Mouse (Mus musculus): Measurements from ENCODE around the gene Bahcc1. TPM values are rescaled to one million over a fixed set of nuclear protein-coding genes. Genes with fewer than 3 reads are reported as not detected.

Bahcc1 gene
- polyA plus RNA-seq, 1 experiment from 2014 or later, result 4.6 TPM

- H3K9me3 ChIP-seq (replicated peaks; ENCODE audit: control insufficient read depth, low read length), result no peaks in the 10 kb centered on the region
- no peaks in the 10 kb centered on the region for H3K36me3 ChIP-seq (ENCODE audit: control insufficient read depth, insufficient read depth)
- no peaks in the 10 kb centered on the region for H3K27me3 ChIP-seq (ENCODE audit: control insufficient read depth, insufficient read depth, low read length)
- H3K27ac ChIP-seq (ENCODE audit: low read length), result peak overlapping the region; percentile 87
- peaks cover 55% of the 10 kb centered on the region for H3K4me1 ChIP-seq (ENCODE audit: control insufficient read depth, insufficient read depth, low read length)
- peak overlapping the region; percentile 80 for H3K4me3 ChIP-seq (ENCODE audit: low read length)
- peak overlapping the region; percentile 99 for H3K9ac ChIP-seq (ENCODE audit: low read length)
- H3K4me2 ChIP-seq (ENCODE audit: low read depth, low read length), result peak overlapping the region; percentile 90
- WGBS, result 18% methylated on average over 8 of the region's 8 CpGs
- ATAC-seq (replicated peaks; ENCODE audit: extremely low read depth, insufficient read depth, low FRiP score), result peak; percentile 20; the same call in 1 of the 2 replicates
Observed at GRCm38 (mm10) chr11:120238751-120239359, 6.1 kb downstream of the Bahcc1 start.

GRCm38 (mm10) chr11:120239581-120239991 is 6.8 kb downstream of the Bahcc1 start:
- H3K4me1 ChIP-seq (ENCODE audit: control insufficient read depth, insufficient read depth, low read length), result peaks cover 55% of the 10 kb centered on the region
- 23% methylated on average over 11 of the region's 11 CpGs for WGBS
- no peaks in the 10 kb centered on the region for H3K9me3 ChIP-seq (replicated peaks; ENCODE audit: control insufficient read depth, low read length)
- no peaks in the 10 kb centered on the region for H3K27me3 ChIP-seq (ENCODE audit: control insufficient read depth, insufficient read depth, low read length)
- H3K4me2 ChIP-seq (ENCODE audit: low read depth, low read length), result peak overlapping the region; percentile 90
- H3K9ac ChIP-seq (ENCODE audit: low read length), result peak overlapping the region; percentile 99
- peak overlapping the region; percentile 87 for H3K27ac ChIP-seq (ENCODE audit: low read length)
- no peak for ATAC-seq (replicated peaks; ENCODE audit: extremely low read depth, insufficient read depth, low FRiP score)
- H3K4me3 ChIP-seq (ENCODE audit: low read length), result peak overlapping the region; percentile 25
- no peaks in the 10 kb centered on the region for H3K36me3 ChIP-seq (ENCODE audit: control insufficient read depth, insufficient read depth)

- Histone ChIP-seq H3K4me1 (ENCODE audit: control insufficient read depth, insufficient read depth, low read length) (peaks cover 55% of the 10 kb centered on the region), H3K4me2 (ENCODE audit: low read depth, low read length) (peak overlapping the region; percentile 90), H3K27me3 (ENCODE audit: control insufficient read depth, insufficient read depth, low read length) (no peaks in the 10 kb centered on the region), H3K36me3 (ENCODE audit: control insufficient read depth, insufficient read depth) (no peaks in the 10 kb centered on the region), H3K9me3 (replicated peaks; ENCODE audit: control insufficient read depth, low read length) (no peaks in the 10 kb centered on the region), H3K9ac (ENCODE audit: low read length) (peak overlapping the region; percentile 99), H3K27ac (ENCODE audit: low read length) (peak overlapping the region; percentile 87), H3K4me3 (ENCODE audit: low read length) (peak overlapping the region; percentile 25)
- ATAC-seq (replicated peaks; ENCODE audit: extremely low read depth, insufficient read depth, low FRiP score), result peak; percentile 57
- WGBS, result 5% methylated on average over 10 of the region's 10 CpGs
Observed at GRCm38 (mm10) chr11:120240206-120240605, 7.5 kb downstream of the Bahcc1 start.

GRCm38 (mm10) chr11:120240941-120241890 is 8.5 kb downstream of the Bahcc1 start:
- no peak for ATAC-seq (replicated peaks; ENCODE audit: extremely low read depth, insufficient read depth, low FRiP score)
- peak overlapping the region; percentile 87 for H3K27ac ChIP-seq (ENCODE audit: low read length)
- H3K36me3 ChIP-seq (ENCODE audit: control insufficient read depth, insufficient read depth), result no peaks in the 10 kb centered on the region
- H3K4me1 ChIP-seq (ENCODE audit: control insufficient read depth, insufficient read depth, low read length), result peaks cover 55% of the 10 kb centered on the region
- H3K4me2 ChIP-seq (ENCODE audit: low read depth, low read length), result peak overlapping the region; percentile 90
- no peaks in the 10 kb centered on the region for H3K9me3 ChIP-seq (replicated peaks; ENCODE audit: control insufficient read depth, low read length)
- H3K9ac ChIP-seq (ENCODE audit: low read length), result peak overlapping the region; percentile 60
- WGBS, result 12% methylated on average over 29 of the region's 29 CpGs
- H3K4me3 ChIP-seq (ENCODE audit: low read length), result peak overlapping the region; percentile 18
- no peaks in the 10 kb centered on the region for H3K27me3 ChIP-seq (ENCODE audit: control insufficient read depth, insufficient read depth, low read length)

GRCm38 (mm10) chr11:120241981-120242725 is 9.4 kb downstream of the Bahcc1 start:
- H3K27ac ChIP-seq (ENCODE audit: low read length), result peak overlapping the region; percentile 87
- no peaks in the 10 kb centered on the region for H3K27me3 ChIP-seq (ENCODE audit: control insufficient read depth, insufficient read depth, low read length)
- no peaks in the 10 kb centered on the region for H3K36me3 ChIP-seq (ENCODE audit: control insufficient read depth, insufficient read depth)
- H3K4me2 ChIP-seq (ENCODE audit: low read depth, low read length), result peak overlapping the region; percentile 11; the same call in 1 of the 2 replicates
- H3K4me1 ChIP-seq (ENCODE audit: control insufficient read depth, insufficient read depth, low read length), result peaks cover 60% of the 10 kb centered on the region
- H3K9me3 ChIP-seq (replicated peaks; ENCODE audit: control insufficient read depth, low read length), result no peaks in the 10 kb centered on the region
- WGBS, result 53% methylated on average over 6 of the region's 6 CpGs
- no peak overlapping the region for H3K4me3 ChIP-seq (ENCODE audit: low read length)
- 0 out of 2 replicates have a peak overlapping the region, but pooled peaks have one; percentile 36 for H3K9ac ChIP-seq (ENCODE audit: low read length)
- ATAC-seq (replicated peaks; ENCODE audit: extremely low read depth, insufficient read depth, low FRiP score), result no peak

- Histone ChIP-seq H3K4me1 (ENCODE audit: control insufficient read depth, insufficient read depth, low read length) (peaks cover 60% of the 10 kb centered on the region), H3K9ac (ENCODE audit: low read length) (peak overlapping the region; percentile 36; the same call in 1 of the 2 replicates), H3K27ac (ENCODE audit: low read length) (peak overlapping the region; percentile 87), H3K36me3 (ENCODE audit: control insufficient read depth, insufficient read depth) (no peaks in the 10 kb centered on the region), H3K4me2 (ENCODE audit: low read depth, low read length) (no peak overlapping the region; the same call in 1 of the 2 replicates), H3K9me3 (replicated peaks; ENCODE audit: control insufficient read depth, low read length) (no peaks in the 10 kb centered on the region), H3K4me3 (ENCODE audit: low read length) (no peak overlapping the region), H3K27me3 (ENCODE audit: control insufficient read depth, insufficient read depth, low read length) (no peaks in the 10 kb centered on the region)
- 67% methylated on average over 22 of the region's 22 CpGs for WGBS
- no peak for ATAC-seq (replicated peaks; ENCODE audit: extremely low read depth, insufficient read depth, low FRiP score)
Observed at GRCm38 (mm10) chr11:120242726-120243530, 10.2 kb downstream of the Bahcc1 start.

- H3K9me3 ChIP-seq (replicated peaks; ENCODE audit: control insufficient read depth, low read length), result no peaks in the 10 kb centered on the region
- no peak overlapping the region for H3K27ac ChIP-seq (ENCODE audit: low read length)
- no peak overlapping the region for H3K4me2 ChIP-seq (ENCODE audit: low read depth, low read length)
- ATAC-seq (replicated peaks; ENCODE audit: extremely low read depth, insufficient read depth, low FRiP score), result no peak
- H3K4me3 ChIP-seq (ENCODE audit: low read length), result no peak overlapping the region
- peak overlapping the region; percentile 36; the same call in 1 of the 2 replicates for H3K9ac ChIP-seq (ENCODE audit: low read length)
- H3K36me3 ChIP-seq (ENCODE audit: control insufficient read depth, insufficient read depth), result no peaks in the 10 kb centered on the region
- WGBS, result 73% methylated on average over 6 of the region's 6 CpGs
- H3K27me3 ChIP-seq (ENCODE audit: control insufficient read depth, insufficient read depth, low read length), result no peaks in the 10 kb centered on the region
- peaks cover 62% of the 10 kb centered on the region for H3K4me1 ChIP-seq (ENCODE audit: control insufficient read depth, insufficient read depth, low read length)
Observed at GRCm38 (mm10) chr11:120243531-120243820, 10.7 kb downstream of the Bahcc1 start.

- Histone ChIP-seq H3K4me2 (ENCODE audit: low read depth, low read length) (no peak overlapping the region; the same call in 1 of the 2 replicates), H3K4me1 (ENCODE audit: control insufficient read depth, insufficient read depth, low read length) (peaks cover 56% of the 10 kb centered on the region)
Observed at GRCm38 (mm10) chr11:120248160-120248793, 15.5 kb downstream of the Bahcc1 start.

More at GRCm38 (mm10) chr11:120248160-120248793, 15.5 kb downstream of the Bahcc1 start:
- H3K9ac ChIP-seq (ENCODE audit: low read length), result 0 out of 2 replicates have a peak overlapping the region, but pooled peaks have one; percentile 9
- H3K9me3 ChIP-seq (replicated peaks; ENCODE audit: control insufficient read depth, low read length), result no peaks in the 10 kb centered on the region
- WGBS, result 74% methylated on average over 10 of the region's 10 CpGs
- no peaks in the 10 kb centered on the region for H3K36me3 ChIP-seq (ENCODE audit: control insufficient read depth, insufficient read depth)
- no peak for ATAC-seq (replicated peaks; ENCODE audit: extremely low read depth, insufficient read depth, low FRiP score)
- H3K4me3 ChIP-seq (ENCODE audit: low read length), result no peak overlapping the region
- no peaks in the 10 kb centered on the region for H3K27me3 ChIP-seq (ENCODE audit: control insufficient read depth, insufficient read depth, low read length)
- H3K27ac ChIP-seq (ENCODE audit: low read length), result peak overlapping the region; percentile 20
